Mouse (Mus musculus) liver, embryonic 13.5 days (tissue): ENCODE measurements around the gene Xpot. TPM values are rescaled to one million over a fixed set of nuclear protein-coding genes. Genes with fewer than 3 reads are reported as not detected.

ENCODE experiments used
- ATAC-seq: fragments of 200-750 bp; cut with Nextera tagmentation; 2 replicates; pipeline ENCODE4 v1.8.0; 2017; ENCODE audit warnings: low read depth, mild to moderate bottlenecking, moderate number of reproducible peaks, moderate library complexity
- DNase-seq: peaks from one replicate; pipeline ENCODE4 v3.0.0; 2022
- H3K27ac ChIP-seq: fragments of 300-500 bp; sonication (generic); 2 replicates; pipeline ENCODE4 v1.5.1; 2015; ENCODE audit warnings: moderate library complexity, mild to moderate bottlenecking, inconsistent platforms
- H3K27me3 ChIP-seq: fragments of 300-500 bp; sonication (generic); 2 replicates; pipeline ENCODE4 v1.6.1; 2015; ENCODE audit warnings: mild to moderate bottlenecking, inconsistent platforms
- H3K36me3 ChIP-seq: fragments of 300-500 bp; sonication (generic); 2 replicates; pipeline ENCODE4 v1.6.1; 2015; ENCODE audit warnings: mild to moderate bottlenecking, inconsistent platforms
- H3K4me1 ChIP-seq: fragments of 300-500 bp; sonication (generic); replicated peaks from 2 replicates; pipeline ENCODE4 v1.6.1; 2015; ENCODE audit warnings: inconsistent platforms
- H3K4me2 ChIP-seq: fragments of 300-500 bp; sonication (generic); 2 replicates; pipeline ENCODE4 v1.6.1; 2015; ENCODE audit warnings: inconsistent platforms, mild to moderate bottlenecking, moderate library complexity
- H3K4me3 ChIP-seq: fragments of 300-500 bp; sonication (generic); replicated peaks from 2 replicates; pipeline ENCODE4 v1.5.1; 2015; ENCODE audit warnings: mild to moderate bottlenecking, inconsistent platforms
- H3K9ac ChIP-seq: fragments of 300-500 bp; sonication (generic); 2 replicates; pipeline ENCODE4 v1.6.1; 2015; ENCODE audit warnings: mild to moderate bottlenecking, inconsistent platforms
- H3K9me3 ChIP-seq: fragments of 300-500 bp; sonication (generic); replicated peaks from 2 replicates; pipeline ENCODE4 v1.6.1; 2016; ENCODE audit warnings: inconsistent platforms
- WGBS: fragments of 180-500 bp; shearing (Covaris S2); methylation state at CpG from one replicate; pipeline ENCODE4 v1.1.7; 2015; ENCODE audit not compliant: insufficient replicate concordance; 5-methylcytosine and 5-hydroxymethylcytosine counted together
- polyA plus RNA-seq: library from polyadenylated mRNA; unstranded; fragments of >200 nt; fragmentation: Nextera tagmentation; extraction: Ambion mirVana; gene quantifications from 2 replicates; pipeline ENCODE4 v1.2.1, GENCODE M21; 2015

Xpot gene
- polyA plus RNA-seq, 1 experiment from 2014 or later: 39.9 TPM

GRCm38 (mm10) chr10:121615146-121615870, 10.8 kb downstream of the Xpot start:
- H3K27ac ChIP-seq: no peak overlapping the region
- H3K4me2 ChIP-seq: no peak overlapping the region
- no peak for ATAC-seq
- H3K9ac ChIP-seq: no peak overlapping the region
- DNase-seq: no peak
- no peak overlapping the region for H3K4me3 ChIP-seq
- 0 out of 2 replicates have a peak, but pooled peaks cover 3% of the 10 kb centered on the region for H3K4me1 ChIP-seq
- no peaks in the 10 kb centered on the region for H3K9me3 ChIP-seq
- H3K36me3 ChIP-seq: peaks cover 93% of the 10 kb centered on the region
- H3K27me3 ChIP-seq: no peaks in the 10 kb centered on the region
- WGBS: 83% methylated on average over 13 of the region's 13 CpGs

GRCm38 (mm10) chr10:121613570-121613969, 12.6 kb downstream of the Xpot start:
- no peak overlapping the region for H3K4me2 ChIP-seq
- peaks cover 94% of the 10 kb centered on the region for H3K36me3 ChIP-seq
- H3K9me3 ChIP-seq: no peaks in the 10 kb centered on the region
- no peak overlapping the region for H3K9ac ChIP-seq
- ATAC-seq: no peak
- no peak for DNase-seq
- H3K27ac ChIP-seq: no peak overlapping the region
- 49% methylated on average over 13 of the region's 13 CpGs for WGBS
- 0 out of 2 replicates have a peak, but pooled peaks cover 3% of the 10 kb centered on the region for H3K4me1 ChIP-seq
- H3K27me3 ChIP-seq: no peaks in the 10 kb centered on the region
- no peak overlapping the region for H3K4me3 ChIP-seq

- H3K4me1 ChIP-seq: 0 out of 2 replicates have a peak, but pooled peaks cover 3% of the 10 kb centered on the region
- H3K9me3 ChIP-seq: no peaks in the 10 kb centered on the region
- DNase-seq: no peak
- H3K27me3 ChIP-seq: no peaks in the 10 kb centered on the region
- ATAC-seq: no peak
- H3K27ac ChIP-seq: no peak overlapping the region
- no peak overlapping the region for H3K4me2 ChIP-seq
- peaks cover 94% of the 10 kb centered on the region for H3K36me3 ChIP-seq
- WGBS: 83% methylated on average over 6 of the region's 6 CpGs
- H3K4me3 ChIP-seq: no peak overlapping the region
- no peak overlapping the region for H3K9ac ChIP-seq
These were observed 13.7 kb downstream of the Xpot start for GRCm38 (mm10) chr10:121612448-121612847.

- no peak for DNase-seq
These were observed 14.5 kb downstream of the Xpot start for GRCm38 (mm10) chr10:121611587-121611986.

GRCm38 (mm10) chr10:121608177-121608576, 18.0 kb downstream of the Xpot start:
- Histone ChIP-seq H3K27me3 (no peaks in the 10 kb centered on the region), H3K27ac (no peak overlapping the region), H3K4me3 (no peak overlapping the region), H3K36me3 (peaks cover 96% of the 10 kb centered on the region), H3K4me1 (peaks cover 4% of the 10 kb centered on the region; the same call in 1 of the 2 replicates), H3K9ac (no peak overlapping the region), H3K4me2 (no peak overlapping the region), H3K9me3 (no peaks in the 10 kb centered on the region; the same call in 1 of the 2 replicates)
- WGBS: 90% methylated on average over 10 of the region's 10 CpGs
- no peak for ATAC-seq
- no peak for DNase-seq

More at GRCm38 (mm10) chr10:121611587-121611986, 14.5 kb downstream of the Xpot start:
- no peak overlapping the region for H3K4me3 ChIP-seq
- no peak for ATAC-seq
- no peak overlapping the region for H3K4me2 ChIP-seq
- H3K27ac ChIP-seq: no peak overlapping the region
- H3K27me3 ChIP-seq: no peaks in the 10 kb centered on the region
- no peaks in the 10 kb centered on the region for H3K9me3 ChIP-seq
- 66% methylated on average over 10 of the region's 10 CpGs for WGBS
- H3K4me1 ChIP-seq: 0 out of 2 replicates have a peak, but pooled peaks cover 3% of the 10 kb centered on the region
- no peak overlapping the region for H3K9ac ChIP-seq
- H3K36me3 ChIP-seq: peaks cover 94% of the 10 kb centered on the region

GRCm38 (mm10) chr10:121604632-121605344, 21.3 kb downstream of the Xpot start:
- ATAC-seq (peak; percentile 66; the same call in 1 of the 2 replicates), DNase-seq (no peak)
- 88% methylated on average over 13 of the region's 13 CpGs for WGBS
- H3K9ac ChIP-seq: no peak overlapping the region
- H3K4me2 ChIP-seq: no peak overlapping the region
- no peaks in the 10 kb centered on the region for H3K27me3 ChIP-seq
- peaks cover 4% of the 10 kb centered on the region; the same call in 1 of the 2 replicates for H3K4me1 ChIP-seq
- H3K4me3 ChIP-seq: no peak overlapping the region
- no peaks in the 10 kb centered on the region; the same call in 1 of the 2 replicates for H3K9me3 ChIP-seq
- no peak overlapping the region for H3K27ac ChIP-seq
- peaks cover 98% of the 10 kb centered on the region for H3K36me3 ChIP-seq

GRCm38 (mm10) chr10:121603556-121603955, 22.6 kb downstream of the Xpot start:
- H3K36me3 ChIP-seq: peaks cover 100% of the 10 kb centered on the region
- ATAC-seq: no peak
- no peak overlapping the region for H3K4me2 ChIP-seq
- H3K27ac ChIP-seq: no peak overlapping the region
- peaks cover 4% of the 10 kb centered on the region; the same call in 1 of the 2 replicates for H3K4me1 ChIP-seq
- no peak for DNase-seq
- no peaks in the 10 kb centered on the region; the same call in 1 of the 2 replicates for H3K9me3 ChIP-seq
- WGBS: 85% methylated on average over 4 of the region's 4 CpGs
- no peak overlapping the region for H3K9ac ChIP-seq
- H3K4me3 ChIP-seq: no peak overlapping the region
- H3K27me3 ChIP-seq: no peaks in the 10 kb centered on the region

- H3K27ac ChIP-seq: no peak overlapping the region
- no peaks in the 10 kb centered on the region; the same call in 1 of the 2 replicates for H3K9me3 ChIP-seq
- H3K36me3 ChIP-seq: peaks cover 98% of the 10 kb centered on the region
- ATAC-seq (no peak), DNase-seq (no peak)
- no peaks in the 10 kb centered on the region for H3K27me3 ChIP-seq
- no peak overlapping the region for H3K4me3 ChIP-seq
- WGBS: 80% methylated on average over 6 of the region's 6 CpGs
- no peak overlapping the region for H3K4me2 ChIP-seq
- peaks cover 8% of the 10 kb centered on the region; the same call in 1 of the 2 replicates for H3K4me1 ChIP-seq
- H3K9ac ChIP-seq: no peak overlapping the region
These were observed 24.9 kb downstream of the Xpot start for GRCm38 (mm10) chr10:121601272-121601671.

GRCm38 (mm10) chr10:121596580-121596979, 29.6 kb downstream of the Xpot start:
- no peaks in the 10 kb centered on the region for H3K9me3 ChIP-seq
- no peak overlapping the region; the same call in 1 of the 2 replicates for H3K27ac ChIP-seq
- H3K4me1 ChIP-seq: 0 out of 2 replicates have a peak, but pooled peaks cover 4% of the 10 kb centered on the region
- no peak overlapping the region for H3K4me2 ChIP-seq
- H3K27me3 ChIP-seq: no peaks in the 10 kb centered on the region
- DNase-seq: no peak
- 39% methylated on average over 9 of the region's 9 CpGs for WGBS
- H3K9ac ChIP-seq: no peak overlapping the region
- H3K36me3 ChIP-seq: peaks cover 93% of the 10 kb centered on the region
- no peak for ATAC-seq
- H3K4me3 ChIP-seq: no peak overlapping the region

- Histone ChIP-seq H3K9me3 (no peaks in the 10 kb centered on the region), H3K27ac (0 out of 2 replicates have a peak overlapping the region, but pooled peaks have one; percentile 36), H3K4me1 (peaks cover 20% of the 10 kb centered on the region), H3K36me3 (peaks cover 58% of the 10 kb centered on the region), H3K9ac (no peak overlapping the region), H3K4me2 (no peak overlapping the region), H3K27me3 (no peaks in the 10 kb centered on the region), H3K4me3 (no peak overlapping the region)
- 58% methylated on average over 14 of the region's 14 CpGs for WGBS
- no peak for DNase-seq
- no peak for ATAC-seq
These were observed 35.0 kb downstream of the Xpot start for GRCm38 (mm10) chr10:121591106-121591505.

GRCm38 (mm10) chr10:121587371-121587840, 38.7 kb downstream of the Xpot start:
- H3K9me3 ChIP-seq: no peaks in the 10 kb centered on the region

More at GRCm38 (mm10) chr10:121587371-121587840, 38.7 kb downstream of the Xpot start:
- WGBS: 56% methylated on average over 6 of the region's 6 CpGs
- ATAC-seq (no peak), DNase-seq (no peak)
- peak overlapping the region; percentile 78 for H3K4me2 ChIP-seq
- H3K36me3 ChIP-seq: peaks cover 45% of the 10 kb centered on the region
- H3K27me3 ChIP-seq: no peaks in the 10 kb centered on the region
- H3K4me3 ChIP-seq: peak overlapping the region; percentile 95
- H3K4me1 ChIP-seq: peaks cover 45% of the 10 kb centered on the region
- H3K27ac ChIP-seq: peak overlapping the region; percentile 85
- peak overlapping the region; percentile 91 for H3K9ac ChIP-seq
